Mouse (Mus musculus) left cerebral cortex, adult 11 months (tissue): ENCODE results near the gene Padi4.

Experiments used
- DNase-seq: peaks from one replicate; pipeline ENCODE4 v3.0.0; 2022; ENCODE audit warnings: low spot score

The Padi4 gene

DNA sequence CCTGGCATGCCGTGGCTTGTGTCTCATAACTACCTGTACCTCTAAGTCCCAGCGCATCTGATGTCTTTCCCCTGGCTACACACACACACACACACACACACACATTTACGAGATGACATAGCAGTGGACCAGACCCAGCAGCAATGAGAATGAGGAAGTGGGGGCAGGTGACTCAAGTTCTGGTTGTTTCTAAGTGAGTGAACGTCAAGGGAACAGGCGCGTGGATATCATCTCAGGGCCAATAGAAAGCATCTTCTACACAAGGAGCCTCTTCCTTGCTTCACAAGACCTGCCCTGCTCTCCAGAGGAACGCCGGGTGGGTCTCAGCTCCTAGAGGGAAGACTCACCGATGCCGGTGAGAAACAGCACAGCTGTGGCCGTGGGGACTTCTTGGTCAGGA lies 33.4 kb downstream of the Padi4 start:
- DNase-seq, result no peak

DNA sequence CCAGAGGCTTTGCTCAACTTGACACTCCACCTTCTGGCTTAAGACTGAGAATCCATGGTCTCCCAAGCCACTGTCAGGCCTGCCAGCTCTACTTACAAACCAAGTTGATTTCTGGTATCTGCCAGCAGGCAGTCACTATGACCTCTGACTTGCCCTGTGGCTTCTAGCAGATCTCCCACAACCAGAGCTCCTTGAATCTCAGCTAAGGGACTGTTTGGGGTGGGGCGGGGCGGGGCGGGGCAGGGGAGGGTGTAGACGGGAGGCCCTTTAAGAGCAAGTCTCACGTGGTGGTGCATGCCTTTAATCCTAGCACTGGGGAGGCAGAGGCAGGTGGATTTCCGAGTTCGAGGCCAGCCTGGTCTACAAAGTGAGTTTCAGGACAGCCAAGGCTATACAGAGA lies 41.2 kb downstream of the Padi4 start:
- DNase-seq, result no peak

DNA sequence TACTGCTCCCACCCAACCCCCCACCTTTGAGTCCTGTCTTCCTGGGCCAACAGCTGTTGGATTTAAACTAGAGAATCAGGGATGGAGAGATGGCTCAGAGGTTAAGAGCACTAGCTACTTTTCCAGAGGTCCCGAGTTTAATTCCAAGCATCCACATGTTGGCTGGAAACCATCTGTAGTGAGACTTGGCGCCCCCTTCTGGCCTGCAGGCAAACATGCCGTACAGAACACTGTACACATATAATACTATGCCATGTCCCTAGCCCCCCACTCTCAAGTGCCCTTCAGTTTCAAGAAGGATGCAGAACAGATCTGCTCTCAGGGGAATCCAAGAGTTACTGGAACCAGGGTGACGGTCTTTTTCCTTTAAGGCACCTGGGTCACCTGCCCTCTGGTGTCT lies 42.4 kb downstream of the Padi4 start:
- no peak for DNase-seq

DNA sequence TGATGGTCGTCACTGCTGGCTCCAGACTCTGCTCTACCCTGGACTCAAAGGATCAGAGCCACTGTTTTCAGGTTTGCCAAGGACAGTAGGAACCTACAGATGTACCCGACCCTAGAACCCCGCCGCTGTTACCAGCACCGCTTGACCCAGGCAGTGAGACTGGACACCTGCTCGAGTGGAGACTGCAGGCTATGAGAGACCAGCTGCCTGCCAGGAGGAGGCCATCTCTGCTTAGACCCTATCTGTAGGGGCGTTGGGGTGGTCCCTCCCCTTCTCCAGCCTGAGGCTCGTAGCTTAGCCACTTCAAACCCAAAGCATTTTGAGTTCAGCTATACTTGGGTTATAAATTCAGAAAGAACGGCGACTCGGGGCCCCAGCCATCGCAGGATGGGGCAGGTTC lies 47.1 kb downstream of the Padi4 start:
- DNase-seq, result no peak

DNA sequence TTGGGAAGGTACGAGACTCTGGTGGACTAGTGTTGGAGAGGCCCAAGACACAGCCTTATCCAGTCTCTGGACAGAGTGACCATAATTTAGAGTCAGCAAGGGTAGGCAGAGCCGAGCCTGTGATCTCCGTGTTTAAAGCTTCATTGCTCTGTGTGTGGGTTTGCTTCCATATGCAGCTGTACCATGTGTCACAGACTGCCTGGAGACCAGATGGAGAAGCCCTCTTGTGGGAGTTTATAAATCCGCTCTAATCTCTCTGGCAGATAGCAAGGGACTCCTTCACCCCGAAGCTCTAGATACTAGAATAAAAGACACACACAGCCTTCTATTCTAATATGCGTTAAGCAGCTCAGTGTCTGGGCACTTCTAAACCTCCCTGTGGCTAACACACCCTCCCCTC lies 49.3 kb downstream of the Padi4 start:
- DNase-seq, result no peak

DNA sequence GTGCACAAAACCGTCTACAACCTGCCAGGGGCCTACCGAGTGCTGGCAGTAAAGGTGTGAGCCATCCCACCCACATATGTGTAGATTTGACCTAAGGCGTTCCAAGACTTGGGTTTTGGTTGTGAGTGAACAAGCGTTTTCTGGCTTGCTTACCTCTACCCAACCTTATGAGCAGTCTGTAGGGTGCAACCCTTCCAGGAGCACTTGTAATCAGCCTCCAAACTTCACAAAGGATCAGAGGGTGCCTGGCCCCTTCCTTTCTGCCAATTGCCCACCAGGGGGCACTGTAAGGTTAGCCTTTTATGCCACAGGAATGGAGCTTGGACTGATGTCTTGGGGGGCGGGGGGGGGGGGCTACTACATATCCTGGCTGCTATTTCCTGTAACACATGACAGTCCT lies 50.2 kb downstream of the Padi4 start:
- no peak for DNase-seq

DNA sequence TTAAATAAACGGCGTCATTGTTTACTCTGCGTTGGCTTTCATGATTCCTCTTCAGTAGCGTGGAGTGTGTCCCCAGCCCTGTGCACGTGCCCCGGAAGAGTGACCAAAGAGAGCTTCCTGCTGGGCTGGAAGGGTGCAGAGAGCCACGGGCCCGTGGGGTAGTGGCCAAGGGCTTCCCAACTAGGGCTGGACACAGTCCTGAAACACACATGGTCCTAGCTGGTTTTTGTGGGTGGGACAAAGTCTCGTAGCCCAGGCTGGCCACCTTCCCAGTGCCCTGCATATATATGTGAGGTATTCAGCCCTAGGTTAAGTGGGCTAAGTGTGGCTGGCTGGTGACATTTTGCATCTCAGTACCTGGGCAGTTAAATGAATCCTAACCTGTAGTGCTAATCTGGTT lies 50.8 kb downstream of the Padi4 start:
- no peak for DNase-seq

DNA sequence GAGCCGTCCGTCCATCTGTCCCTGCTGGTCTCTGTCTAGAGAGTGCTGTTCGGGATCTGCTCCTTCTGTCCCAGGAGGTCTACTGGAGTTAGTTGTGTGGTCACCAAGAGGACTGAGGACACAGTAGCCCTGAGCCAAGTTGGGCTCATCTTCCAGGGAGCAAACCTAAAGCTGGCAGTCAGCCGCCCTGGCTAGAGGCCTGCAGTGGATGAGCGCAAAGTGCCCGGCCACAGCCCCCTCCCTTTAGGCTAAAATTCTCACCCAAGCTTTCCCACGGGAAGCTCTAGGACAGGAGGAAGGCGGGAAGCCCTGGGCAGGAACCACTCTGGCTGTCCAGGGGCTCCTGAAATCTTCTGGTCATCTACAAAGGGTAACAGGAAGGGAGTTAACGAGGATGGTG lies 51.3 kb downstream of the Padi4 start:
- DNase-seq, result no peak

DNA sequence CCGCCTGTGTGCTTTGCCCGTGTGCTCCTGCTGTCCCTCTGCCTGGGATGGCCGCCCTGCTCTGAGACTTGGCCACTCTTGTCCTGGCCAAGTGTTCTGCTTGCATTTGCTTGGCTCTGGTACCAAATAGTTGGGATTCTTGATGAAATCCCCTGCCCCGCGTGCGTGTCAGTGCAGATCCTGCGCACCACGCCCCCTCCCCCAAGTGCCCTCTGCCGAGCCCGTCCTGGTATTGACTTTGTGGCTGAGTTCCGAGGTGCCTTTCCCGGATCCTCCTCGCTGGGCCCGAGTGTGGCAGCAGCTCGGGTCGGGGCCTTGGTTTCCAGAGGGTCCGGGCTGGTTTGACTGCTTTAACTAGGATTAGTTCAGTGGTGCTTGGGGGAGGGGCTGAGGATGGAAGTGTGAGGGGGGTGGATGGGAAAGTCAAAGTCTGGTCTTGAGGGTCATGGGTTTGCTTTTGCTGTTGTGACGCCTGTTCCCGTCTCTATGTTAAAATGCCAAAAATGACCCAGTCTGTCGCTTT lies 52.0 kb downstream of the Padi4 start:
- DNase-seq, result no peak

DNA sequence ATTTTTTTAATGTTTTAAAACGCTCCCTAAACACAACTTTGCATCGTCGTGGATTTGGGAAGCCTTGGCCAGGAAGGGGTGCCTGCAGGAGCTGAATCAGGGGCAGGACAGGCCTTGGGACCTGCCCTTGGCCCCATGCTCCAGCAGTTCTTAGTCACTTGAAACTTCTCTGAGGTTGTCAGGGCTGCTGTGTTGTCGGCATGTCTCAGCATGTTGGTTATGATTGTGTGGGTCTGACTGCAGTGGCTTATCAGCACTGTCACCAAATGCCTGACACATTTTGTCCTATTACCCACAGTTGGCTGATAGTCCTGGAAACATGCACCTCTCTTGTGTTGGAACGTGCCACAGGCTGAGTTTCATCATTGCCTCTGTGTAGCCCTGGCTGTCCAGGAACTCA lies 53.9 kb downstream of the Padi4 start:
- DNase-seq, result no peak

DNA sequence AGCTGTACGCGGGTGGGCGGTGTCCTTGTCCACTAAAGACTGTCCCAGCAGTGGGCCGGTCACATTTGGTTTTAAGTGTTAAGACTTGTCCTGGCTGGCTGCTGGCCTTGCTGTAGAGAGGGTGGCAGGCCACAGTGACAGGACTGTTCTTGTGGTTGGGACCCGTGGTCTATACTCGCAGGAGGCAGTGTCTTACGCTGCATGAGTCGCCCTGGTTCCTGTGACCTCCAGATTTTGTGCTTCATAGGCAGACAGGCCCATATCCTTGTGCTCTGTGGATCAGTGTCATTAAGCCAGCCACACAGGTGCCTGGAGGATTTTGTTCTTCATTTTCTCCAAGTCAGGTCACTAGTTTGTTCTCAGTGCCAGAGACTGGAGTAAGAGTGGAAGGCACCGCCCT lies 55.6 kb downstream of the Padi4 start:
- DNase-seq, result no peak

DNA sequence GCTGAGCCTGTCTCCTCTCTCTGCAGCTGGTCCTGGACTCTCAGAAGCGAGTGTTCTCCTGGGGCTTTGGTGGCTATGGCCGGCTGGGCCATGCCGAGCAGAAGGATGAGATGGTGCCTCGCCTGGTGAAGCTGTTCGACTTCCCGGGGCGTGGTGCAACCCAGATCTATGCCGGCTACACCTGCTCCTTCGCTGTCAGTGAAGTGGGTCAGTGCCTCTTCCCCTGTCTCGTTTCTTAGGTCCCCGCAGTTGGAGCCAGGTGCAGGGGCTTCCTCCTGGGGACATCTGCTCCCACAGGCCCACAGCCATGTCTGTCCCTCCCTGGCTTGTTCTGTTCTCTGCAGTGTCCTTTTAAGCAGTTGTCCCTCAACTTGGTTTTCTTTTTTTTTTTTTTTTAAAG lies 57.0 kb downstream of the Padi4 start:
- DNase-seq, result no peak

DNA sequence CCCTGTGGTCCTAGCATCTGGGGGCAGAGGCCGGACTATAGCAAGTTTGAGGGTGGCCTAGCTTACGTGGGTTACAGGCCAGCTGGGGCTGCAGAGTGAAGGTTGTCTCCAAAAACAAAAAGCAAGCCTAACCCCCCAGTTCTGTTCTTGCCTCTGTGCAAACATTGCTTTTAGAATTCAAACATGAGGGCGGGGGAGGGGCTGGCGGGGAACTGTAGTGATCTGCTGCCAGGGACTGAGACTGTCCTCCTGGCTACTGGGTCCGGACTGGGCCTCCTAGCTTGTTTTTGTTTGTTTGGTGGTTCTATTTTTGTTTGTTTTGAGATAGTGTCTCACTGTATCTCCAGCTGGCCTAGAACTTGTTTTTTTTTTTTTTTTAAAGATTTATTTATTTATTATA lies 59.5 kb downstream of the Padi4 start:
- no peak for DNase-seq

DNA sequence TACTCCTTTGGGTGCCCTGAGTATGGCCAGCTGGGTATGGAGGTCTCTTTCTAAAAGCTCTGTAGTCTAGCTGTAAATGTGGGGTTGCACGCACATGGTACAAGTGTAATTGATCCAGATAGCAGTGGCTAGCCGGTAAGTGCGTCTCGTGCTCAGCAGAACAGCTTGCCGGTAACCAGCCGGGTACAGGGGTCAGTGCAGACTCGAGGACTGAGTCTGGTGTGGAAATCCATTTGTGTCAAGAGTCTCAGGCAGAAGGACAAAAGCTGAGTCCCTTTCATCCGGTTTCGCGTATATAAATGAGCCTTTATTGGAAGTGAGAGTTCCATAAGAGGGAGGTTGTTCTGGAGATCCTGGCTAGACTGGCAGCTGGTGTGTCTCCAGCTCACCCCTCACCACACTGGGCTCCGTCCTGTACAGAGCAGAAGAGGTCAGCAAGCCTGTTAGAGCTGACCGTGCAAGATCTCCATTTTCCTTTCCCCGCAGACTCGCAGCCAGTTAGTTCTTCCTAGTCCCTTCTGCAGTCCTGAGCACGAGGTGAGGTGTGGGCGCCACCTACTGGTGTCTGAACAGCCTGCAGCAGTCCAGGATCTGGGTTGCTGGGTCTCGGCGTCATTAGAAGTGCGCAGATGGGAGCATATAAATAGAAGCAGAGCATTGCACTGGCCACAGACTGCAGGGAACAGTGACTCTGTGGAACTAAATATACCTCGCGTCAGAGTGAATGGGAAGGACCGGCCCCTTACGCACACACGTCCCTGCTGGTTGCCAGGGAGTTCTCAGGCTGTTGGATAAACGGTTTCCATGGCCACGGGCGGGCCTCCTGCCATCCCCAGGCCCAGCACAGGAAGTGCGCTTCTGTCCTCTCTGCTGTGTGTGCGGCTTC lies 60.3 kb downstream of the Padi4 start:
- peak; percentile 96 for DNase-seq

DNA sequence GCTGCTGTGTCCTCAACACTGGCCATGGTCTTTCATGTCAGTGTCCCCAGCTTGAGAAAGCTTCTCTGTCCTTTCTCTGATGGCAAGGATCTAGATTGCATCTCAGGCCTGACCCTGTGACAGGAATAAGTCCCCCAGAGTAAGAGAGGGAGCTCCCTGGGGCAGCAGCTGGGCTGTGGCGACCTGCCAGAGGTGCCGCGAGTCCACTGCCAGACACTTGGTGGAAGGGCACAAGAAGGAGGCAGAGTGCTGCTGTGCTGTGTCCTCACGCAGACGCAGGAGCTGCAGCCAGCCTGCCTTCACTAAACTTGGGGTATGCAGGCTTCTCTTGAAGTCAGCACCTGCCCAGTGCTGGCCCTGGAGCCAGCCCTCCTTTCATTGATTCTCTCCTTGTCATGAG lies 62.7 kb downstream of the Padi4 start:
- DNase-seq, result no peak

DNA sequence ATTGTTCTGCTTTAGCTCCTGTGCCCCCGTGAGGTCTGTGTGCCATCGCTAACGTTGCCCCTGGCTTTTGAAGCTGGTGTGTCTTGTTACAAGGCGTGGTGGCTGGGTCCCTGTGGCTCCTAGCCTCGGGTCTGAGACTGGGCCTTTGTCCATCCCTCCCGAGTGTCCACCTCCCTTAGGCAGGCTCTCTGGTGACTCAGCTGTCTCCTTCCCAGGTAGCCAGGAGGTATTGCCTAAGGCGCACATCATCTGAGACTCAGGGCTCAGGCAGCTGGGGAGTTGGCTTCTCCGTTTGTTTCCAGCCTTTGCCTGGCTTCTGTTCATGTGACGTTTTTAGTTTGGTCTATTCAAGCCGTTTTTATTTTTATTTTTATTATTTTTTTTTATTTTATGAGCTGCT lies 63.3 kb downstream of the Padi4 start:
- DNase-seq, result no peak

DNA sequence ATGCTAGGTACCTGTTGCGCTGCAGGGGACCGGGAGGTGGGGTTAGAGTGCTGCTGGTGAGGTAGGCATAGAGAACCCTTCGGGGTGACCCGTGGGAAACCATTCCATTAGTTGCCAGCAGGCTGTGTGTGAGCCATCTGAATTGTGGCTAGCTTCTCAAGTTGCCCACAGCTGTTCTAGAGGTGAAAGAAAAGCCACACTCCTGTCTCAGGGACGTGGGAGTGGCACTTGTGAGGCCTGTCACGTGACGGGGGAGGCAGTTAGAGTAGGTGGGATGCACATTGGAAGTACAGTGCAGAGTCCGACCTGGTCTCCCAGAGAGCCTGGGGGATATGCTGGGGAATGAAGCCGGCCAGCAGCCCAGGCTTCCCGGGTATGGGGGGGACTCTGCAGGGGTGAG lies 64.4 kb downstream of the Padi4 start:
- DNase-seq, result no peak

DNA sequence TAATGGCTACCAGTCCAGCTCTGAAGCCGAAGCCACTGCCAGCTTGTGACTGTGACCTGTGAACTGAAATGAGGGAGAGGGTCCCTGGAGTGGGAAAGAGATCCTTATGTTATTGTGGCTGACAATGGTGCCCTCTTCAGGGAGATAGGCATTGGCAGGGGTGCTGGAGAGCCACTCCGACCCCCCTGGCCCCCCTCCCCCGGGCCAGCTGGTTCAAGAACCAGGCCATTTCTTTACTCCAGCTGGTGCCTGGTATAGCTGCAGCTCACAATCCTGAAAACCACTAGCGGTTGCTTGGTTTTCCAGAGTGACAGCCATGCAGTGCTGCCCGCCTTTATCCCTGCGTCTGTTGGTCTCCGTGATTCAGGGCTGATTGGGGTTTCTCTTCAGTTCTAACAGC lies 64.9 kb downstream of the Padi4 start:
- DNase-seq, result no peak

DNA sequence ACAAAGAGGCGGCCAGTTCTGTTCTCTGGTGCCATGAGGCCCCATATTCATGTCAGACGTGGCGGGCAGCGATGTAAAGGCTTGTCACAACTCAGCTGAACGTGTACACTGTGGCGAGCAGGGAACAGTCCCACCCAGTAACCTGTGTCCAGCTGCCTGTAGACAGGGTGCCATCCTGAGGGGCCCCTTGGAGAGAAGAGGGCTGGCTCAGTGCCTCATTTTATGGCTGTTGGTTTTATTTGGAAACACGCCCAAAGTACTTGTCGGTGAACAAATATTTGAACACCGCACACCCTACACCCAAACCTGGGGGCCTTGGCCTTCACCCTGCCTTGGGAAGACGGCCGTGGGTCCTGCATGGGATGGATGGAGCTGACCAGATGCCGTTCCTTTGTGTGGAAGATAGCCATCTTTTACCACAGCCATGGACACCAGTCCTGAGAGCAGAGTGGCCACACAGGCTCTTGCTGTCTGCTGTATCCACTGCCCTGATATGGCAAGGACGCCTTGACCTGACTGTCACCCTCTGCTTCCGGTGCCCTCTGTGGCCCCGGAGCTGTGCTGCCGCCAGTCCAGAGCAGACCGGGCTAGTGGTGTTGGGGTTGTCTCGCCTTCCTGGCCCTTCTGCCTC lies 65.6 kb downstream of the Padi4 start:
- no peak for DNase-seq

DNA sequence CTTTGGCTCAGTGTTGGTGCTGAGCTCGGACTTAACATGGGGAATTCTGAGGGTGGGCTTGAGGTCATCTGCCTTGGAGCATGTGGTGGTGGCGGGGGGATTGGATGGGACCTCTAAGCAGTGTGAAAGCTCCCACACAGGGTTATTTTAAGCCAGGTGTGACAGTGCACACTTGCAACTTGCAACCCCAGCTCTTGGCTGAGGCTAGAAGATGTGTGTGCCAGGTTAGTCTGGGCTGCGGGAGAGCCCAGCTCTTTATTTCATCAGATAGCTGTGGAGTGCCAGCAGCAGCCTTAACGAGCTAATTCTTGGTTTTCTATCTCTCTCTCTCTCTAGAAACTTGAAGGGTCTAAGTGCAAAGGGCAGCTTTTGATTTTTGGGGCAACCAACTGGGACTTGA lies 66.4 kb downstream of the Padi4 start:
- DNase-seq, result no peak

DNA sequence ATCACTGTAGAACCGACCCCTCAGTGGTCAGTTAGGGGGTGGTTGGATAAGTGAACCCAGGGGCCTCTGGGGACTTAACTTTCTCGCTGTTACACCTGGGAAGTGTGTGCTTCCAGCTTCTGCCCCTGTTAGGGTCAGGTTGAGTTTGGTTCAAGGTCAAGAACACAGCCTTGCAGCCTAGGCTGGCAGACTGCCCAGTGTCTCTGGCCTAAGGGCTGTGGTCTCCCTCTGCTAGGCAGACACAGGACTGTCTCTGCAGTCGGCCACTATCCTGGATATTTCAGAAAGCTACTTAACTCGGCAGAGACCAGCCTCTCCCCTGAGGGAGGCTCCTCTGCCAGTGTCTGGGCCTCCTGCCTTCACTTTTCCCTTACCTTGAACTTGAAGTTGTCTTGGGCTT lies 69.9 kb downstream of the Padi4 start:
- DNase-seq, result no peak

DNA sequence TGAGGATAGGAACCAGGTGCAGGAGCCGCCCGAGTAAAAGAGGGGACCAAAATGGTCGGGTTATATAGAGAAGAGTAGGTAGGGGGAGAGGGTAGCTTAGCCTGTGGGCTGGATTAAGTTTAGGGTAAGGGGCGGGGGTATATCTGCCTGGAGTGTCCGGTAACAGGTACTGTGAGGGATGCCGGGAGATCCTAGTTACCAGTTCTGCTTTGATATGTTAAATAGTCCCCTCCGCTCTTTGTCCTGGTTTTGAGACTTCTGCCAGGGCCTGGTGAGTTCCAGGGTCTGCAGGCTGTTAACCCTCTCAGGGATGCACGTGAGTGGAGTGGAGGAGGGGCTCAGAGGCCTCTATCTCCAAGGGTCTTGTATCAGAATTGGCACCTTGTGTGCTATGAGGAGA lies 70.4 kb downstream of the Padi4 start:
- no peak for DNase-seq

DNA sequence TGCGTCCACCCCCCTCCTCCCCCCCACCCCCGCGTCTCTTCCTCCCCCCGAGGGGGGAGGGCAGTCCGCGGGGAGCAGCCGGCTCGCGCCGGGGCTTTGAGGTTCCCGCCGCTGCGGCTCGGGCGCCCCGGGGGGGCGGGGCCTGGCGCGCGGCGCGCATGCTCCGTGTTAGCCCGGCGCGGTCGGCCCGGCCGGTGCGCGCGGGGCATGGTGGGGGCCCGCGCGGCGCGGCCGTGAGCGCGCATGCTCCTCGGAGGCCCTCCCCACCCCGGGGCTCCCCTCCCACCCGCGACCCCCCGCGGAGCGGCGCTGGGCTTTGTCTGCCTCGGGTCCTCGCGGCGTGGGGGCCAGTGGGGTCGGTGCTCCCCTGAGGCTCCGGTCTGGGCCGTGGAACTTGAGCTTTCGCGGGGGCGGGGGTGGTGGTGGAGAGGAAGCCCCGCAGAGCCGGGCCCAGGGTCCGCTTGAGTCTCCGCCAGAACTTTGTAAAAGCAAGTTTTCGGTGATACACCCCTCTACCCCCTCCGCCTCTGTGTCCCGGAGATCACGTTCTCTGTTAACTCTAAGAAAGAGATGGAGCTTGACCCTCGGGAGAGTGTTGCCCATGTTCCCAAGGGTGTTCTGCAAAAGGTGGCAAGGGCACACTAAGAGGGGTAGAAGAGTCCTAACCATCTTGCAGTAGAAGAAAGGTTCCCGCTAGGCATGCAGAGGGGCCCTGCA lies 71.3 kb downstream of the Padi4 start:
- peak; percentile 65 for DNase-seq
